Mouse (Mus musculus) olfactory bulb, adult 2 months (tissue): Measurements from ENCODE around the gene 2900026A02Rik. TPM values are rescaled to one million over a fixed set of nuclear protein-coding genes. Genes with fewer than 3 reads are reported as not detected.

Source experiments
- H3K27ac ChIP-seq: fragments of 200-500 bp; 2 replicates; pipeline ENCODE4 v1.5.1; 2012; ENCODE audit warnings: low read depth, low read length; ENCODE audit not compliant: insufficient read depth
- H3K4me1 ChIP-seq: fragments of 200-500 bp; 2 replicates; pipeline ENCODE4 v1.6.1; 2012; ENCODE audit warnings: low read length; ENCODE audit not compliant: control insufficient read depth, insufficient read depth
- H3K4me3 ChIP-seq: fragments of 200-500 bp; 2 replicates; pipeline ENCODE4 v1.5.1; 2012; ENCODE audit warnings: mild to moderate bottlenecking, low read depth, low read length, moderate library complexity; ENCODE audit not compliant: insufficient read depth
- CTCF ChIP-seq: fragments of 200-500 bp; IDR thresholded peaks from 2 replicates; pipeline ENCODE4 v1.5.1; 2012; ENCODE audit warnings: low read depth, mild to moderate bottlenecking, low read length, moderate library complexity; ENCODE audit not compliant: insufficient read depth
- POLR2A ChIP-seq: fragments of 200-500 bp; IDR thresholded peaks from 2 replicates; pipeline ENCODE4 v1.6.1; 2012; ENCODE audit warnings: mild to moderate bottlenecking, low read depth, low read length, moderate library complexity; ENCODE audit not compliant: insufficient read depth
- WGBS: fragments of 180-500 bp; shearing (Covaris S2); methylation state at CpG from one replicate; pipeline ENCODE4 v1.1.7; 2018; 5-methylcytosine and 5-hydroxymethylcytosine counted together
- polyA plus RNA-seq: library from polyadenylated mRNA; stranded (reverse); fragments of >200 nt; gene quantifications from 2 replicates; pipeline ENCODE4 v1.2.4, GENCODE M21; 2012; ENCODE audit warnings: low replicate concordance; ENCODE audit not compliant: missing spikeins, insufficient read depth, insufficient read length

The 2900026A02Rik gene
- polyA plus RNA-seq = not detected in 2 replicates

GRCm38 (mm10) chr5:113221147-113221865 is at the start of gene 2900026A02Rik:
TSS of gene 2900026A02Rik (minus strand) at chr5:113221236.
- 14% methylated on average over 62 of the region's 62 CpGs for WGBS
- H3K4me3 ChIP-seq = peak within 1 kb of the TSS; percentile 48
- no peak within 1 kb of the TSS for H3K27ac ChIP-seq
- peaks cover 25% of the 10 kb centered on the region for H3K4me1 ChIP-seq
- TF ChIP-seq POLR2A (no peak), CTCF (peak; percentile 99)

DNA sequence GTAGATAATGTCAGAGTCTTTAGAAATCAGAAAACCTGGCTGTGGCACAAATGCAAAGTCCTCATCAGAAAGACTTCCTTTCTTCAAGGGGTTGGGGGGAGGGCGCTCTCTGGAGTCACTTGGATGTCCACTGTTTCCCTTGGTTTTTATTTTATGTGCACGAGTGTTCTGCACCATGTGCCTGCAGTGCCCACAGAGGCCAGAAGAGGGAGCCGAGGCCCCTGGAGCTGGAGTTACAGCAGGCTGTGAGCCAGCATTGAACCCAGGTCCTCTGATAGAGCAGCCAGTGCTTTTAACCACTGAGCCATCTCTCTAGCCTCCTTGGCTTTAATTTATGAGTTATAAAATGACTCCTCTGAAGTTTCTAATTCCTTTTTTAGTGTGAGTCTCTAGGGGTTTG is 49.0 kb upstream of the 2900026A02Rik start:
- TF ChIP-seq CTCF (peak; percentile 26; the same call in 1 of the 2 replicates), POLR2A (no peak)
- peaks cover 7% of the 10 kb centered on the region for H3K4me1 ChIP-seq
- WGBS = 71% methylated on average over 3 of the region's 3 CpGs
- H3K27ac ChIP-seq = no peak overlapping the region
- H3K4me3 ChIP-seq = no peak overlapping the region

DNA sequence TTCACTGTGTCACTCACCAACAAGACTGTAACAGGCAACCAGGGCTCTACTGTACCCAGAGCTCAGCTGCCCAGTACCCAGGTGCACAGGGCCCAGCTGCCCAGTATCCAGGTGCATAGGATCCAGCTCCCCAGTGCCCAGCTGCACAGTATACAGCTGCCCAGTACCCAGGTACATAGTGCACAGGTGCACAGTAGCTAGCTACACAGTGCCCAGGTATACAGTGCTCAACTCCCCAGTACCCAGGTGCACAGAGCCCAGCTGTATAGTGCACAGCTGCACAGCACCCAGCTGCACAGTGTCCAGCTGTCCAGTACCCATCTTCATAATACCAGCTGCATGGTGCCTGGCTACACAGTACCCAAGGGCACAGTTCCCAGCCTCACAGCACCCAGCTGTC is 47.2 kb upstream of the 2900026A02Rik start:
- TF ChIP-seq POLR2A (no peak), CTCF (no peak)
- Histone ChIP-seq H3K27ac (no peak overlapping the region), H3K4me3 (no peak overlapping the region), H3K4me1 (peaks cover 5% of the 10 kb centered on the region; the same call in 1 of the 2 replicates)

DNA sequence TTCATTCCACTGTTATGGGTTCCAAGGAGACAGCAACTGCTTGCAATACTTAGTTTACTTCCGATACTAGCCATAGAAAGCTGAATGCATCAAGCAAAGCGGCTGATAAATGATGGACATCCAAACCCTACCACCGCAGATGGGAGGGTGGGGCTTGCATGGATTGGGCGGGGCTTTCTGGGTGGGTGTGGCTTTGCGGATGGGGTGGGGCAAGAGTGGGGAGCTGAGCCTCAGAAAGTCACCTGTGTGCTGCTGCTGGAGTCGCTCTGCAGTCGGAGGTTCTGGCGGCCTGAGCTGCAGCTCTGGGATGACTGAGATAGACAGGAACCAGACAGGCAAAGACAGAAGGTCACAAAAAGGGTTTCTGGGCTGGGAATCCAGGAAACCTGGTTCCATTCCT is 44.6 kb upstream of the 2900026A02Rik start:
- Histone ChIP-seq H3K4me3 (no peak overlapping the region), H3K4me1 (no peaks in the 10 kb centered on the region), H3K27ac (no peak overlapping the region)
- TF ChIP-seq CTCF (no peak), POLR2A (no peak)
- whole genome bisulfite sequencing = 91% methylated on average over 8 of the region's 8 CpGs

DNA sequence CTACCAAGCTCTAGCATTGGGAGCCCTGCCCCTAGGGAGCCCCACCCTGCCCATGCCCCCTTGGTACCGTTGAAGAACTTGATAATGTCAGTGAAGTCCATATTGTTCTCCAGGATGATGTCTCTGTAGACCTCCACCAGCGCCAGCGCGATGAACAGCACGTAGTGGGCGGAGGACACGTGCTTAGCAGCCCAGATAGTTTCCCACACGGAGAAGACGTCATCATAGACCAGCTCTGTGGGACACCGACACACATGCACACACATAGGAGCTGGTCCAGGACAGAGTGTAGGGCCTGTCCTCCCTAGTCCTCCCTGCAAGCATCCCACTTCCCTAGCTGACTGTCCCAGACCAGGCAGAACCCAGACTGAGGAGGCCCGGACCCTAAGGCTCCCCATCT is 29.8 kb upstream of the 2900026A02Rik start:
- TF ChIP-seq CTCF = no peak
- TF ChIP-seq POLR2A = no peak
- whole genome bisulfite sequencing = 80% methylated on average over 11 of the region's 11 CpGs
- Histone ChIP-seq H3K4me3 (no peak overlapping the region), H3K27ac (no peak overlapping the region), H3K4me1 (peaks cover 14% of the 10 kb centered on the region)

GRCm38 (mm10) chr5:113249263-113249930 is 28.4 kb upstream of the 2900026A02Rik start:
- no peak for TF ChIP-seq CTCF
- TF ChIP-seq POLR2A = no peak
- H3K27ac ChIP-seq = no peak overlapping the region
- peaks cover 14% of the 10 kb centered on the region for H3K4me1 ChIP-seq
- no peak overlapping the region for H3K4me3 ChIP-seq
- WGBS = 61% methylated on average over 8 of the region's 8 CpGs

- WGBS = 88% methylated on average over 5 of the region's 5 CpGs
- TF ChIP-seq POLR2A (no peak), CTCF (no peak)
- Histone ChIP-seq H3K27ac (no peak overlapping the region), H3K4me3 (no peak overlapping the region), H3K4me1 (peaks cover 11% of the 10 kb centered on the region)
These were observed 9.2 kb upstream of the 2900026A02Rik start for GRCm38 (mm10) chr5:113230196-113230595.

DNA sequence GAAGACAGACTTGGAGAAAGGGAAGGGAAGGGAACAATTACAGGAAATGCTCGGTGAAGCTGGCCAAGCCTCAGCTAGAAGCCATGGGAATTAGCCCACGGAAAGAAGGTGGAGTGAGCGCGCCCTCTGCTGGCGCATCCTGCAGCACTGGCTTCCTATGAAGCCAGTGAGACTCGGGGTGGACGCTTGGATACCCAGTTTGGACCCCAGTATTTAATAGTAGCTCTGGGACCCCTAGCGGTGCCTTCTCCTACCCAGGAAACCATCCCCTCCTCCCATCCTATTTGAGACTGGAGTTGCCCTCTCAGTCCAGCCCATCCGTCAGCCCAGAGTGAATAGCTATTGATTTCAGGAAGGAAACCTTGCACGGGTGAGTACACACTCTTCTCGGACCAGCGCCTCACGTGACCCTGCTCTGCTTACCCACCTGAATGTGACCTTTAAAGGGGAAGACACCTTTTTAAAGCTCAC is 5.6 kb upstream of the 2900026A02Rik start, which contains the start of gene Tmem211:
Gene Tmem211, plus strand, starts transcription at position 278 of the 471 bp plus-strand sequence.
- WGBS = 2% methylated on average over 13 of the region's 13 CpGs
- Histone ChIP-seq H3K4me3 (peak within 1 kb of the TSS; percentile 15; the same call in 1 of the 2 replicates), H3K27ac (no peak within 1 kb of the TSS), H3K4me1 (peaks cover 11% of the 10 kb centered on the region)
- no peak for TF ChIP-seq POLR2A
- TF ChIP-seq CTCF = peak; percentile 96

GRCm38 (mm10) chr5:113225686-113226435 is 4.8 kb upstream of the 2900026A02Rik start:
- Histone ChIP-seq H3K4me3 (no peak overlapping the region), H3K4me1 (peaks cover 14% of the 10 kb centered on the region), H3K27ac (no peak overlapping the region)
- 29% methylated on average over 25 of the region's 25 CpGs for WGBS
- TF ChIP-seq CTCF (no peak), POLR2A (no peak)
